In the genomic region with DNA sequence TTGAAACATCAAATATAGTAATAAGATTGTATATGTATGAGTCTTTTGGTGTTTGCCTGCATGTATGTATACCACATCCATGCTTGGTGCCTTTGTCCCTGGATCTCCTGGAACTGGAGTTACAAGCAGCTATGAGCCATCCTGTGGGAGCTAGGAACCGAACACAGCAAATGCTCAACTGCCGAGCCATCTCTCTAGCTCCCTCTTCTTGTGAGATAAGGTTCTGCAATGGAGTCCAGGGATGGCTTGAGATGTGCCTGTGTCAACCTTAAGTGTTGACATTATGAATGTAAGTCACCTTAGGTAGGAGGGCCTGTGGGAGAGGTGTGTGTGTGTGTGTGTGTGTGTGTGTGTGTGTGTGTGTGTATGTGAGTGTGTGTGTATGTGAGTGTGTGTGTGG, we compare ENCODE assay signal across 11 mouse cellular contexts. TPM values are rescaled to one million over a fixed set of nuclear protein-coding genes. Genes with fewer than 3 reads are reported as not detected.
DNase-seq lines count a peak whose midpoint lies in the region; ATAC-seq lines count a peak whose summit lies in the region.
"Had no signal": no experiment of that assay in that cellular context is flagged by ENCODE, and none has a peak within 500 bp of the region (broad histone marks: within the 10 kb centered on the region; RNA-seq: fewer than 3 reads in every experiment).

No protein-coding gene starts in this region.

- no peaks in the 10 kb centered on the region for H3K27me3 ChIP-seq in embryonic facial prominence, embryonic 11.5 days (ENCODE audit: control insufficient read depth, insufficient read depth, low read length)
- H3K27me3 ChIP-seq in embryonic facial prominence, embryonic 10.5 days (replicated peaks; ENCODE audit: low read depth, poor library complexity, severe bottlenecking) = no peaks in the 10 kb centered on the region
- no peaks in the 10 kb centered on the region for H3K27me3 ChIP-seq in splenic B cell, adult 2 months (ENCODE audit: control insufficient read depth, insufficient read depth, low read length, poor library complexity, severe bottlenecking)
- H3K27me3 ChIP-seq: kidney, embryonic 15.5 days had no signal

- intact Hi-C loops in heart, postnatal 14 days (cut with DNase I) = no loop called here

- H3K4me1 ChIP-seq in embryonic facial prominence, embryonic 11.5 days (ENCODE audit: control insufficient read depth, insufficient read depth, low read length) = no peaks in the 10 kb centered on the region
- peaks cover 14% of the 10 kb centered on the region for H3K4me1 ChIP-seq in embryonic facial prominence, embryonic 10.5 days

- H3K4me2 ChIP-seq in embryonic facial prominence, embryonic 11.5 days (ENCODE audit: low read depth, low read length) = no peak overlapping the region
- H3K4me2 ChIP-seq: kidney, embryonic 15.5 days had no signal

- no peaks in the 10 kb centered on the region for H3K9me3 ChIP-seq in embryonic facial prominence, embryonic 11.5 days (replicated peaks; ENCODE audit: control insufficient read depth, low read length)
- no peaks in the 10 kb centered on the region for H3K9me3 ChIP-seq in embryonic facial prominence, embryonic 10.5 days
- H3K9me3 ChIP-seq: kidney, embryonic 15.5 days had no signal

- H3K4me3 ChIP-seq in embryonic facial prominence, embryonic 11.5 days (ENCODE audit: low read depth, low read length) = no peak overlapping the region
- no peak overlapping the region for H3K4me3 ChIP-seq in embryonic facial prominence, embryonic 10.5 days
- H3K4me3 ChIP-seq: kidney, embryonic 15.5 days had no signal

- peak; percentile 30 for DNase-seq in embryonic facial prominence, embryonic 11.5 days (ENCODE audit: low spot score)
- no peak for DNase-seq in embryonic facial prominence, embryonic 10.5 days (ENCODE audit: low spot score)
- DNase-seq in thymus, postnatal 0 days (ENCODE audit: low spot score) = peak; percentile 49
- DNase-seq in thymus, postnatal 36 days = no peak
- peak; percentile 67 for DNase-seq in splenic B cell, adult 2 months (ENCODE audit: low read depth, low spot score)
- DNase-seq in heart, postnatal 14 days = no peak
- no peak for DNase-seq in layer of hippocampus, adult 8-10 months (ENCODE audit: low spot score in 2 of 2)
- DNase-seq: left cerebral cortex, postnatal 4 days had no signal

- WGBS in embryonic facial prominence, embryonic 11.5 days = 47% methylated on average over 2 of the region's 2 CpGs
- 55% methylated on average over 2 of the region's 2 CpGs for WGBS in embryonic facial prominence, embryonic 10.5 days

- no peak for ATAC-seq in embryonic facial prominence, embryonic 11.5 days (replicated peaks; ENCODE audit: insufficient number of reproducible peaks, low FRiP score, low TSS enrichment, low read depth)
- peak; percentile 47 for ATAC-seq in granulocyte monocyte progenitor cell, adult 5-6 weeks (replicated peaks; ENCODE audit: poor library complexity, severe bottlenecking)

- H3K36me3 ChIP-seq in embryonic facial prominence, embryonic 11.5 days (replicated peaks; ENCODE audit: control insufficient read depth, insufficient read depth, low read depth, low read length) = no peaks in the 10 kb centered on the region
- peaks cover 33% of the 10 kb centered on the region for H3K36me3 ChIP-seq in embryonic facial prominence, embryonic 10.5 days (replicated peaks)
- H3K36me3 ChIP-seq in splenic B cell, adult 2 months (ENCODE audit: control insufficient read depth, insufficient read depth, low read length, poor library complexity, severe bottlenecking) = no peaks in the 10 kb centered on the region

- H3K27ac ChIP-seq in embryonic facial prominence, embryonic 11.5 days (replicated peaks; ENCODE audit: low read depth, low read length) = no peak overlapping the region
- no peak overlapping the region for H3K27ac ChIP-seq in embryonic facial prominence, embryonic 10.5 days (replicated peaks)
- H3K27ac ChIP-seq: kidney, embryonic 15.5 days had no signal

- no peak overlapping the region for H3K9ac ChIP-seq in embryonic facial prominence, embryonic 11.5 days (replicated peaks; ENCODE audit: low read length)
- H3K9ac ChIP-seq: kidney, embryonic 15.5 days had no signal

RNA-seq across cellular contexts. Expression of a gene that starts 6.8 kb away (rescaled TPM):
- polyA plus RNA-seq in embryonic facial prominence, embryonic 11.5 days (2014; fragmentation: Nextera tagmentation; extraction: Ambion mirVana) = 1,114 and 1,125 TPM in 2 replicates
- polyA plus RNA-seq in embryonic facial prominence, embryonic 10.5 days (2016; fragmentation: Nextera tagmentation; extraction: Ambion mirVana) = 1,009 and 1,074 TPM in 2 replicates
- polyA plus RNA-seq in thymus, postnatal 0 days (2015; fragmentation: Nextera tagmentation; extraction: Ambion mirVana) = 874 and 945 TPM in 2 replicates
- 781 and 857 TPM in 2 replicates for total RNA-seq in granulocyte monocyte progenitor cell, adult 5-6 weeks (2014; fragmentation: Nextera tagmentation)
- total RNA-seq in granulocyte monocyte progenitor cell, adult 5-6 weeks (2017) = 1,252 and 1,475 TPM in 2 replicates
- 100 to 1,000 TPM; 399 to 455 TPM for total RNA-seq in heart, postnatal 14 days (2021)
- total RNA-seq in layer of hippocampus, adult 8-10 months (2022) = 100 to 1,000 TPM; 313 to 407 (median 357) TPM

RNA-seq across cellular contexts. Expression of a gene that starts 8.7 kb away (rescaled TPM):
- 249 and 255 TPM in 2 replicates for polyA plus RNA-seq in embryonic facial prominence, embryonic 11.5 days (2014; fragmentation: Nextera tagmentation; extraction: Ambion mirVana)
- polyA plus RNA-seq in embryonic facial prominence, embryonic 10.5 days (2016; fragmentation: Nextera tagmentation; extraction: Ambion mirVana) = 222 TPM in 2 replicates
- polyA plus RNA-seq in thymus, postnatal 0 days (2015; fragmentation: Nextera tagmentation; extraction: Ambion mirVana) = 190 and 199 TPM in 2 replicates
- total RNA-seq in granulocyte monocyte progenitor cell, adult 5-6 weeks (2014; fragmentation: Nextera tagmentation) = 136 and 140 TPM in 2 replicates
- total RNA-seq in granulocyte monocyte progenitor cell, adult 5-6 weeks (2017) = 369 and 376 TPM in 2 replicates
- 10 to 100 TPM; 50.2 to 51.7 TPM for total RNA-seq in heart, postnatal 14 days (2021)
- 100 to 1,000 TPM in 2 of 4 experiments, 10 to 100 TPM in 2; 88.8 to 104 (median 94.6) TPM for total RNA-seq in layer of hippocampus, adult 8-10 months (2022)

RNA-seq across cellular contexts. Expression of a gene that starts 16.4 kb away (rescaled TPM):
- polyA plus RNA-seq in embryonic facial prominence, embryonic 11.5 days (2014; fragmentation: Nextera tagmentation; extraction: Ambion mirVana) = 5.8 and 6.0 TPM in 2 replicates
- 12.3 and 13.3 TPM in 2 replicates for polyA plus RNA-seq in embryonic facial prominence, embryonic 10.5 days (2016; fragmentation: Nextera tagmentation; extraction: Ambion mirVana)
- polyA plus RNA-seq in thymus, postnatal 0 days (2015; fragmentation: Nextera tagmentation; extraction: Ambion mirVana) = 7.3 and 8.0 TPM in 2 replicates
- 3.4 and 3.9 TPM in 2 replicates for total RNA-seq in granulocyte monocyte progenitor cell, adult 5-6 weeks (2014; fragmentation: Nextera tagmentation)
- 2.1 and 2.9 TPM in 2 replicates for total RNA-seq in granulocyte monocyte progenitor cell, adult 5-6 weeks (2017)
- 1 to 10 TPM; 3.8 to 3.9 TPM for total RNA-seq in heart, postnatal 14 days (2021)
- total RNA-seq in layer of hippocampus, adult 8-10 months (2022) = 10 to 100 TPM; 13.1 to 14.5 (median 14.4) TPM

RNA-seq across cellular contexts. Expression of a gene that starts 37.2 kb away (rescaled TPM):
- 0.25 and 0.34 TPM in 2 replicates for polyA plus RNA-seq in embryonic facial prominence, embryonic 11.5 days (2014; fragmentation: Nextera tagmentation; extraction: Ambion mirVana)
- polyA plus RNA-seq in embryonic facial prominence, embryonic 10.5 days (2016; fragmentation: Nextera tagmentation; extraction: Ambion mirVana) = 0.28 and 0.44 TPM in 2 replicates
- 0.96 and 1.5 TPM in 2 replicates for polyA plus RNA-seq in thymus, postnatal 0 days (2015; fragmentation: Nextera tagmentation; extraction: Ambion mirVana)
- 2.4 TPM in 2 replicates for total RNA-seq in granulocyte monocyte progenitor cell, adult 5-6 weeks (2014; fragmentation: Nextera tagmentation)
- 1.2 and 1.4 TPM in 2 replicates for total RNA-seq in granulocyte monocyte progenitor cell, adult 5-6 weeks (2017)
- total RNA-seq in heart, postnatal 14 days (2021) = 1 to 10 TPM; 1.1 to 2.0 TPM
- 1 to 10 TPM; 1.1 to 3.8 (median 2.5) TPM for total RNA-seq in layer of hippocampus, adult 8-10 months (2022)
- total RNA-seq: megakaryocyte-erythroid progenitor cell, adult 5-6 weeks had no signal

Comparison
In these comparisons a context has a peak if more than half of its experiments do, and no peak if none do; other contexts are left out.
1. DNase-seq: peak in embryonic facial prominence, embryonic 11.5 days (single experiment), thymus, postnatal 0 days (single experiment) and splenic B cell, adult 2 months (single experiment); none in embryonic facial prominence, embryonic 10.5 days (single experiment), thymus, postnatal 36 days (0 of 2), heart, postnatal 14 days (0 of 2) and layer of hippocampus, adult 8-10 months (0 of 2).